Mouse (Mus musculus) stomach, postnatal 0 days (tissue): ENCODE data around the gene Tnfrsf13c.

Experiments
- CTCF ChIP-seq: IDR thresholded peaks from 2 replicates; pipeline ENCODE4 v1.5.1; 2016; ENCODE audit warnings: antibody characterized with exemption, low read depth, mild to moderate bottlenecking, moderate library complexity
- EP300 ChIP-seq: optimal IDR thresholded peaks from 2 replicates; pipeline ENCODE3; 2016; ENCODE audit warnings: antibody characterized with exemption

DNA sequence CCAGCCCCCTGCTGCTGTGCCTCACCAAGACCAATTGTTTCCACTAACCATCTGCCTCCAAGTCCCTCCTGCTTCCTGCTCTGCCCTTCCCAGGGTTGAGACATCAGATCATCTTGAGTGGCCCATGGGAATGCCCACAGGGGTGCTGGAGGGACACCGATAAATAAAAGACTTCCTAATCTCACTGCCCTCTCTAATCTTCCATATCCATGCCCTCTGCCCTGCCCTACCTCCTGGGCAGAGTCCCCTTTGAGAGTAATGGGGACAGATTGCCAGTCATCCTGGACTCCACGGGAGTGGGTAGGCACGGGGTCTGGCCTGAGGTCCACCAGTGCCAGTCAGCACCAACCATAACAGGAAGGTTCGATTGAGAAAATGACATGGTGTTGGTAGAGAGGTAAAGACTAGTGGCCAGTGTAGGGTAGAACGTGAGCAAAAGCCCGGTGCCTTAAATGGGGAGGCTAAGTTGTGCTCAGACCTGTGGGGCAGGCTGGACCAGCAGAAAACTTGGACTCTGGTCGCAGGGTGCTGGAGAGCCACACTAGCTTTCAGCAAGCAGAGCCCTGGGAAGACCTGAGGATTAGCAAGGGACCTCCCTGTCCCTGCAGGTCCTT, 540 bp upstream of the Tnfrsf13c start:
- TF ChIP-seq CTCF, result no peak
- TF ChIP-seq EP300, result no peak
